Mouse (Mus musculus): ENCODE data around the gene E2f1.

- no peak for TF ChIP-seq CTCF (IDR thresholded peaks at IDR 0.05; ENCODE audit: low read depth, low read length)
- TF ChIP-seq POLR2A (IDR thresholded peaks at IDR 0.05; ENCODE audit: borderline replicate concordance, low read depth, low read length): no peak
Observed at GRCm38 (mm10) chr2:154550937-154551336, 18.8 kb downstream of the E2f1 start.

All from bone marrow macrophage, adult 2 months (primary cell).